Mouse (Mus musculus) layer of hippocampus, adult 9-10 months (tissue): Measurements from ENCODE around the gene Rsad1.

Experiments
- DNase-seq: peaks from one replicate; pipeline ENCODE4 v3.0.0; 2022; ENCODE audit warnings: low spot score

Gene Rsad1

GRCm38 (mm10) chr11:94548888-94549690 is at the start of gene Rsad1:
Gene Rsad1, minus strand, starts transcription at chr11:94549255.
- DNase-seq = peak; percentile 97

GRCm38 (mm10) chr11:94598437-94599120 is 49.5 kb upstream of the Rsad1 start:
- DNase-seq = no peak

GRCm38 (mm10) chr11:94597319-94597718 is 48.3 kb upstream of the Rsad1 start:
- DNase-seq = no peak

- no peak for DNase-seq
These were observed 47.3 kb upstream of the Rsad1 start for GRCm38 (mm10) chr11:94596311-94596852.

GRCm38 (mm10) chr11:94587511-94587910 is 38.5 kb upstream of the Rsad1 start:
- no peak for DNase-seq

- no peak for DNase-seq
These were observed 36.0 kb upstream of the Rsad1 start for GRCm38 (mm10) chr11:94585091-94585490.

GRCm38 (mm10) chr11:94580111-94580740 is 31.2 kb upstream of the Rsad1 start:
- no peak for DNase-seq

GRCm38 (mm10) chr11:94576361-94576760 is 27.3 kb upstream of the Rsad1 start:
- no peak for DNase-seq

GRCm38 (mm10) chr11:94575036-94575435 is 26.0 kb upstream of the Rsad1 start:
- DNase-seq = no peak

GRCm38 (mm10) chr11:94574560-94574959 is 25.5 kb upstream of the Rsad1 start:
- no peak for DNase-seq

- DNase-seq = no peak
These were observed 22.8 kb upstream of the Rsad1 start for GRCm38 (mm10) chr11:94571850-94572249.

GRCm38 (mm10) chr11:94570612-94571011 is 21.6 kb upstream of the Rsad1 start:
- no peak for DNase-seq

- no peak for DNase-seq
These were observed 18.3 kb upstream of the Rsad1 start for GRCm38 (mm10) chr11:94567326-94567725.

- no peak for DNase-seq
These were observed 17.5 kb upstream of the Rsad1 start for GRCm38 (mm10) chr11:94566534-94566933.

GRCm38 (mm10) chr11:94565151-94565479 is 16.1 kb upstream of the Rsad1 start:
- no peak for DNase-seq

GRCm38 (mm10) chr11:94564437-94565150 is 15.5 kb upstream of the Rsad1 start, which contains the start of gene Chad:
Gene Chad, plus strand, starts transcription at chr11:94565047.
- DNase-seq = no peak

GRCm38 (mm10) chr11:94563821-94564220 is 14.8 kb upstream of the Rsad1 start:
- DNase-seq = no peak

- no peak for DNase-seq
These were observed 14.3 kb upstream of the Rsad1 start for GRCm38 (mm10) chr11:94563383-94563782.

GRCm38 (mm10) chr11:94558226-94558625 is 9.2 kb upstream of the Rsad1 start:
- DNase-seq = no peak

GRCm38 (mm10) chr11:94550442-94550744 is 1.3 kb upstream of the Rsad1 start:
- DNase-seq = no peak

GRCm38 (mm10) chr11:94549691-94550441 is 811 bp upstream of the Rsad1 start:
- no peak for DNase-seq
